Mouse (Mus musculus): ENCODE measurements around the gene Gulp1.

DNA sequence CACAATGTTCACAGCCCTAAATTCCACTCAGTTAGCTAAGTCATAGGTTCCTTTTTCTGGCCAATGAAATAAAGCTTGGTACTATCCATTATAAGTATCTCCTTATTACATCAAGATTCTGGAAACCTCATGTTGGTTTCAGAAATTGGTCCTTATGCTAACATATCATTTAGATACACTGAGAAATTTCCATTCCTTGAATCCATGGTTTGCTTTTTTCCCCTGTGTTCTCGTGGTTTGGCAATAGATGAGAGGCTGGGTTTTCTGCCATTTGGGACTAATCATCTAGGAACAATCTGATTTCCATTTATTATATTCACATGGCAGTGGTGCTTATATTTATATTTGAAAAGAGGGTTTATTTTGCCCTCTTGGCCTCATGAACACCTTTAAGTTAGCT lies 226.9 kb downstream of the Gulp1 start:
- TF ChIP-seq CTCF (IDR thresholded peaks at IDR 0.05; ENCODE audit: control insufficient read depth, insufficient read depth, insufficient read length) (no peak), FOSL1 (IDR thresholded peaks at IDR 0.05; ENCODE audit: insufficient read depth, low read length, poor library complexity, severe bottlenecking) (no peak), MAX (IDR thresholded peaks at IDR 0.05) (no peak), MYOG (IDR thresholded peaks at IDR 0.05; ENCODE audit: control insufficient read depth, extremely low read depth, insufficient read length) (no peak), CEBPB (IDR thresholded peaks at IDR 0.05; ENCODE audit: low read depth) (no peak)

Measured in C2C12 (cell line).